Comparison of ENCODE assay signal across 32 mouse cellular contexts in the genomic region with DNA sequence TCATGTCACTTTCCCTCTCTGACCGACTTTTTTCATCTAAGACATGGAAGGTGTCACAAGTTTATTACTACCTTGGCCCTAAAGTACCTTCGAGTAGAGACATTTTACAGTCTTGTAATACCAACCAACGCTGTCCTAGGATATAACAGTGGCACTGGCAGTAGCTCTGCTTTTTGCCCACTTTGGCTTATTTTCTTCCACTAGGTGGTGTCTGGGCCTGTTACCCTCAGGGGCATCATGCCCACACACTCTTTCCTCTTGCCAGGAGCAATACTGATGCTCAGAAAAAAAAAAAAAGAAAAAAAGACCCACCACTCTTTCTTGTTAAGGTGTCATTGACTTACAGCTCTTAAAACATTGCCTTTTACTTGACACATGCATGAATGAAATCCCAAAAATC. TPM values are rescaled to one million over a fixed set of nuclear protein-coding genes. Genes with fewer than 3 reads are reported as not detected.
DNase-seq lines count a peak whose midpoint lies in the region; ATAC-seq and TF ChIP-seq lines count a peak whose summit lies in the region.
"Had no signal": no experiment of that assay in that cellular context is flagged by ENCODE, and none has a peak within 500 bp of the region (broad histone marks: within the 10 kb centered on the region; RNA-seq: fewer than 3 reads in every experiment).

No protein-coding gene starts in this region.

- H3K4me1 ChIP-seq in hindbrain, postnatal 0 days (ENCODE audit: insufficient read depth, low read length): no peaks in the 10 kb centered on the region
- H3K4me1 ChIP-seq in hindbrain, embryonic 13.5 days (replicated peaks): no peaks in the 10 kb centered on the region
- H3K4me1 ChIP-seq in lung, embryonic 14.5 days (ENCODE audit: insufficient read depth): no peaks in the 10 kb centered on the region
- H3K4me1 ChIP-seq: embryonic facial prominence, embryonic 12.5 days; forebrain, embryonic 15.5 days; hindbrain, embryonic 10.5 days; intestine, embryonic 15.5 days; liver, embryonic 13.5 days; lung, embryonic 15.5 days; megakaryocyte, embryonic 14.5 days; midbrain, embryonic 12.5 days; neural tube, embryonic 15.5 days had no signal

- no peak overlapping the region for H3K27ac ChIP-seq in hindbrain, postnatal 0 days
- H3K27ac ChIP-seq in hindbrain, embryonic 13.5 days: no peak overlapping the region
- H3K27ac ChIP-seq in lung, embryonic 14.5 days (ENCODE audit: low read depth): no peak overlapping the region
- H3K27ac ChIP-seq: embryonic facial prominence, embryonic 12.5 days; forebrain, embryonic 15.5 days; heart, adult 2 months; heart, embryonic 13.5 days; hindbrain, embryonic 10.5 days; intestine, embryonic 15.5 days; liver, embryonic 13.5 days; lung, embryonic 15.5 days; midbrain, embryonic 12.5 days; neural tube, embryonic 15.5 days had no signal

- DNase-seq in cerebellum, postnatal 10 days: peak; percentile 27 to 36
- no peak for DNase-seq in cerebellum, adult 8-10 months
- DNase-seq in hindbrain, postnatal 0 days (ENCODE audit: low spot score): no peak
- no peak for DNase-seq in lung, embryonic 14.5 days
- no peak for DNase-seq in lung, adult 18-20 months
- DNase-seq in adipocyte (ENCODE audit: low spot score): peak; percentile 13
- DNase-seq in spleen, postnatal 36 days (ENCODE audit: low spot score in 2 of 2): no peak
- DNase-seq: adrenal gland, adult 2 months; adrenal gland, postnatal 36 days; cerebellum, adult 9-11 months; heart, adult 2 months; heart, postnatal 14 days; kidney, adult 2 months; kidney, postnatal 10 days; liver, embryonic 13.5 days; lung, postnatal 4 days; retina, postnatal 1 day; spleen, adult 18-20 months; thymus, adult 2 months; thymus, postnatal 36 days had no signal

- no peak overlapping the region for H3K4me3 ChIP-seq in hindbrain, postnatal 0 days (ENCODE audit: low read length)
- H3K4me3 ChIP-seq in hindbrain, embryonic 13.5 days: no peak overlapping the region
- no peak overlapping the region for H3K4me3 ChIP-seq in lung, embryonic 14.5 days (ENCODE audit: low read depth, low read length)
- H3K4me3 ChIP-seq: embryonic facial prominence, embryonic 12.5 days; forebrain, embryonic 15.5 days; heart, adult 2 months; heart, embryonic 13.5 days; hindbrain, embryonic 10.5 days; intestine, embryonic 15.5 days; liver, embryonic 13.5 days; lung, embryonic 15.5 days; megakaryocyte, embryonic 14.5 days; midbrain, embryonic 12.5 days; neural tube, embryonic 15.5 days had no signal

- H3K36me3 ChIP-seq in hindbrain, postnatal 0 days (ENCODE audit: insufficient read depth, low read length): no peaks in the 10 kb centered on the region
- no peaks in the 10 kb centered on the region for H3K36me3 ChIP-seq in hindbrain, embryonic 13.5 days
- no peaks in the 10 kb centered on the region for H3K36me3 ChIP-seq in lung, embryonic 14.5 days (ENCODE audit: insufficient read depth)
- H3K36me3 ChIP-seq: embryonic facial prominence, embryonic 12.5 days; forebrain, embryonic 15.5 days; heart, embryonic 13.5 days; hindbrain, embryonic 10.5 days; intestine, embryonic 15.5 days; liver, embryonic 13.5 days; lung, embryonic 15.5 days; midbrain, embryonic 12.5 days; neural tube, embryonic 15.5 days had no signal

- no peaks in the 10 kb centered on the region for H3K9me3 ChIP-seq in hindbrain, postnatal 0 days (ENCODE audit: low read length)
- H3K9me3 ChIP-seq in hindbrain, embryonic 13.5 days: no peaks in the 10 kb centered on the region
- no peaks in the 10 kb centered on the region for H3K9me3 ChIP-seq in lung, embryonic 14.5 days (ENCODE audit: low read depth, low read length)
- H3K9me3 ChIP-seq: embryonic facial prominence, embryonic 12.5 days; forebrain, embryonic 15.5 days; heart, embryonic 13.5 days; hindbrain, embryonic 10.5 days; intestine, embryonic 15.5 days; liver, embryonic 13.5 days; lung, embryonic 15.5 days; megakaryocyte, embryonic 14.5 days; midbrain, embryonic 12.5 days; neural tube, embryonic 15.5 days had no signal

- H3K9ac ChIP-seq in hindbrain, postnatal 0 days (replicated peaks; ENCODE audit: low read length): no peak overlapping the region
- no peak overlapping the region for H3K9ac ChIP-seq in hindbrain, embryonic 13.5 days
- no peak overlapping the region for H3K9ac ChIP-seq in lung, embryonic 14.5 days
- H3K9ac ChIP-seq: embryonic facial prominence, embryonic 12.5 days; forebrain, embryonic 15.5 days; heart, embryonic 13.5 days; intestine, embryonic 15.5 days; liver, embryonic 13.5 days; lung, embryonic 15.5 days; midbrain, embryonic 12.5 days; neural tube, embryonic 15.5 days had no signal

- 84% methylated on average over 3 of the region's 3 CpGs for WGBS in hindbrain, postnatal 0 days
- WGBS in hindbrain, embryonic 13.5 days: 78% methylated on average over 3 of the region's 3 CpGs
- WGBS in lung, embryonic 14.5 days: 70% methylated on average over 3 of the region's 3 CpGs

- H3K4me2 ChIP-seq in hindbrain, postnatal 0 days (ENCODE audit: low read depth, low read length): no peak overlapping the region
- no peak overlapping the region for H3K4me2 ChIP-seq in hindbrain, embryonic 13.5 days
- H3K4me2 ChIP-seq in lung, embryonic 14.5 days: no peak overlapping the region
- H3K4me2 ChIP-seq: embryonic facial prominence, embryonic 12.5 days; forebrain, embryonic 15.5 days; heart, embryonic 13.5 days; intestine, embryonic 15.5 days; liver, embryonic 13.5 days; lung, embryonic 15.5 days; midbrain, embryonic 12.5 days; neural tube, embryonic 15.5 days had no signal

- H3K27me3 ChIP-seq in hindbrain, postnatal 0 days (ENCODE audit: insufficient read depth, low read length): no peaks in the 10 kb centered on the region; the same call in 1 of the 2 replicates
- H3K27me3 ChIP-seq in hindbrain, embryonic 13.5 days: peaks cover 18% of the 10 kb centered on the region
- no peaks in the 10 kb centered on the region for H3K27me3 ChIP-seq in lung, embryonic 14.5 days (ENCODE audit: insufficient read depth, low read length)
- H3K27me3 ChIP-seq: intestine, embryonic 15.5 days; lung, embryonic 15.5 days; megakaryocyte, embryonic 14.5 days had no signal

- ATAC-seq in hindbrain, postnatal 0 days: no peak
- ATAC-seq in hindbrain, embryonic 13.5 days (ENCODE audit: low FRiP score): no peak
- ATAC-seq in lung, embryonic 14.5 days (ENCODE audit: insufficient read depth): no peak
- ATAC-seq: forebrain, embryonic 15.5 days; hindbrain, embryonic 16.5 days; intestine, embryonic 15.5 days had no signal

- TF ChIP-seq CTCF in hindbrain, postnatal 0 days (IDR thresholded peaks at IDR 0.05; ENCODE audit: low read depth): peak; percentile 43
- TF ChIP-seq CTCF in lung, embryonic 14.5 days (IDR thresholded peaks at IDR 0.05; ENCODE audit: low read depth): peak; percentile 33; the same call in 1 of the 2 replicates

RNA-seq across cellular contexts. Expression of gene Pappa, which starts 8.7 kb away (rescaled TPM):
- total RNA-seq in hindbrain, postnatal 0 days (2014; rRNA removed): 4.0 and 4.3 TPM in 2 replicates
- polyA plus RNA-seq in hindbrain, postnatal 0 days (2015; fragmentation: Nextera tagmentation; extraction: Ambion mirVana): 0.75 and 0.82 TPM in 2 replicates
- 0.39 and 0.52 TPM in 2 replicates for polyA plus RNA-seq in hindbrain, embryonic 13.5 days (2015; fragmentation: Nextera tagmentation; extraction: Ambion mirVana)
- 2.4 and 2.6 TPM in 2 replicates for polyA plus RNA-seq in lung, embryonic 14.5 days (2014; fragmentation: Nextera tagmentation; extraction: Ambion mirVana)
- total RNA-seq: MEL had no signal

Comparison
In these comparisons a context has a peak if more than half of its experiments do, and no peak if none do; other contexts are left out.
1. DNase-seq: peak in cerebellum, postnatal 10 days (2 of 2) and adipocyte (single experiment); none in cerebellum, adult 8-10 months (single experiment), hindbrain, postnatal 0 days (single experiment), lung, embryonic 14.5 days (single experiment), lung, adult 18-20 months (0 of 2) and spleen, postnatal 36 days (0 of 2).